Mouse (Mus musculus) myocyte (in vitro differentiated cells): ENCODE data around the gene RPS10-NUDT3. TPM values are rescaled to one million over a fixed set of nuclear protein-coding genes. Genes with fewer than 3 reads are reported as not detected.
A peak's percentile ranks its signal among the peaks of the same experiment; 100 is the strongest.

Experiments used
- H3K27me3 ChIP-seq: one replicate; pipeline ENCODE4 v1.6.1; 2011; ENCODE audit not compliant: control insufficient read depth, insufficient read depth, insufficient read length
- H3K36me3 ChIP-seq: one replicate; pipeline ENCODE4 v1.6.1; 2011; ENCODE audit not compliant: control insufficient read depth, insufficient read depth
- H3K4me2 ChIP-seq: one replicate; pipeline ENCODE4 v1.6.1; 2011; ENCODE audit warnings: low read depth, control low read depth
- H3K4me3 ChIP-seq: one replicate; pipeline ENCODE4 v1.5.1; 2011; ENCODE audit warnings: mild to moderate bottlenecking, control low read depth, moderate library complexity
- H3K79me2 ChIP-seq: one replicate; pipeline ENCODE4 v1.6.1; 2011; ENCODE audit not compliant: control insufficient read depth, insufficient read depth
- H3ac ChIP-seq: one replicate; pipeline ENCODE4 v1.6.1; 2011; ENCODE audit not compliant: control insufficient read depth, insufficient read length
- CEBPB ChIP-seq: IDR thresholded peaks from 2 replicates; pipeline ENCODE4 v1.6.1; 2011; ENCODE audit warnings: mild to moderate bottlenecking, moderate library complexity; ENCODE audit not compliant: poor library complexity, insufficient read depth, severe bottlenecking
- E2F4 ChIP-seq: IDR thresholded peaks from one replicate; pipeline ENCODE4 v1.6.1; 2011; ENCODE audit warnings: mild to moderate bottlenecking, control low read depth, moderate library complexity; ENCODE audit not compliant: insufficient read depth
- MAX ChIP-seq: IDR thresholded peaks from one replicate; pipeline ENCODE4 v1.6.1; 2011; ENCODE audit warnings: low read depth, mild to moderate bottlenecking, control low read depth
- MYOD1 ChIP-seq, 3 experiments: IDR thresholded peaks; one replicate each; pipeline ENCODE4 v1.6.1; 2011; ENCODE audit warnings: control low read depth in 2 of 3, low read depth in 2 of 3, mild to moderate bottlenecking in 2 of 3, moderate library complexity in 1 of 3; ENCODE audit not compliant: insufficient read length in 2 of 3, control insufficient read depth in 1 of 3
- MYOG ChIP-seq, 3 experiments: IDR thresholded peaks; one replicate each; pipeline ENCODE4 v1.6.1; 2011; ENCODE audit warnings: control low read depth in 2 of 3, low read depth in 2 of 3, mild to moderate bottlenecking in 2 of 3; ENCODE audit not compliant: insufficient read length in 2 of 3, control insufficient read depth in 1 of 3, insufficient read depth in 1 of 3
- POLR2A ChIP-seq: IDR thresholded peaks from one replicate; pipeline ENCODE4 v1.6.1; 2011; ENCODE audit warnings: low read depth, mild to moderate bottlenecking, control low read depth, moderate library complexity; ENCODE audit not compliant: insufficient read length
- POLR2AphosphoS2 ChIP-seq: IDR thresholded peaks from one replicate; pipeline ENCODE4 v1.6.1; 2011; ENCODE audit warnings: low read depth, control low read depth; ENCODE audit not compliant: insufficient read length
- REST ChIP-seq: IDR thresholded peaks from one replicate; pipeline ENCODE4 v1.6.1; 2011; ENCODE audit warnings: mild to moderate bottlenecking, control low read depth, moderate library complexity; ENCODE audit not compliant: insufficient read depth, insufficient read length
- SRF ChIP-seq: IDR thresholded peaks from one replicate; pipeline ENCODE4 v1.6.1; 2011; ENCODE audit warnings: low read depth; ENCODE audit not compliant: control insufficient read depth, insufficient read length
- TCF12 ChIP-seq: IDR thresholded peaks from one replicate; pipeline ENCODE4 v1.6.1; 2011; ENCODE audit warnings: mild to moderate bottlenecking, control low read depth; ENCODE audit not compliant: poor library complexity, insufficient read depth, severe bottlenecking
- TCF3 ChIP-seq: IDR thresholded peaks from one replicate; pipeline ENCODE4 v1.6.1; 2011; ENCODE audit warnings: low read depth, control low read depth; ENCODE audit not compliant: insufficient read length
- USF1 ChIP-seq: IDR thresholded peaks from one replicate; pipeline ENCODE4 v1.6.1; 2011; ENCODE audit warnings: low read depth, mild to moderate bottlenecking, control low read depth, moderate library complexity
- polyA plus RNA-seq: library from polyadenylated mRNA; unstranded; fragments of >200 nt; fragmentation: generic; extraction: Trizol; gene quantifications from one replicate; pipeline ENCODE4 v1.2.1, GENCODE M21; 2012; ENCODE audit warnings: missing spikeins

The RPS10-NUDT3 gene
- polyA plus RNA-seq, 1 experiment = not detected

DNA sequence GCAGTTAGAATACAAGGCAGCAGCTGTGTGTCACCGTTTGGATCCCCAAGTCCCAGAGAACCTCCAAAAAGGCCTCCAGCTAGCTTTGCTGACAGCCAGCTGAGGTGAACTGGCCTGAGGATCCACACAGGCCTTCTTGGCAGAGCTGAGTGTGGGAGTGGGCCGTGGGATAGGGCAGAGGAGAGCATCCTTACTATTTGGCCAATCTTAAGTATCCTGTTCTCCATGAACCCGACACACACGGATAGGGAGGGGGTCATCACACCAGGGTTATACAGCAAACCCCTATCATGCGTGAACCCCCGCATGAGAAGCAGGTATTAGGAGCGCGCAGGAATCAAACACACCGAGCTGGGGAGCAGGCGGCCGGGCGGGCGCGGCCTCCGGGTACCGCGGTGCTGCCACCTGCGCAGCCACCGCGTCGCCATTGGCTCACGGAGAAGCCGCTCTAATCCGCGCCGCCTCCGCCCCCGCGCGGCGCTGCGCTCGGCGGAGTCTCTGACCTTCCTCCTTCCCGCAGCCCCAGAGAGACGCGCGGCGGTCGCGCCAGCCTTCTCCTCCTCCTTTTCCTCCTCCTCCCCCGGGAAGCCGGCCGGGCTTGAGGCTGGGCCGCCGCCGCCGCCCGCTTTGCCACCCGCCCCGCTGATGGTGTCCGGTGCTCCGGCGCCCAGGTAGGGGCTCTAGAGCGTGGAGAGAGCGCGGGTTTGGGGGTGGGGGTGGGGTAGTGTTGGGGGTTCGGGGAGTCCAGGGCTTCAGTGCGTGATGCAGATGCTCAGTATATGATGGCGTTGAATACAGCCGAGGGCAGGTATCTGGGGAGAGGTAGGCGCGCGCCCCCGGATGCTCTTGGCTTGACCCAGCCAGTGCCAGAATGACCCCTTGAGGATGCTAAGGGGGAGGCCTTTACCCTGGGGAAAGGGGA, 20.3 kb upstream of the RPS10-NUDT3 start, which contains the start of gene Pacsin1:
Gene Pacsin1, plus strand, starts transcription at position 421 of the 922 bp plus-strand sequence.
- Histone ChIP-seq H3K36me3 (no peaks in the 10 kb centered on the region), H3K27me3 (peaks cover 17% of the 10 kb centered on the region), H3K4me2 (peak within 1 kb of the TSS; percentile 38), H3K4me3 (no peak within 1 kb of the TSS), H3K79me2 (no peaks in the 10 kb centered on the region), H3ac (no peak within 1 kb of the TSS)
- no peak for TF ChIP-seq POLR2AphosphoS2
- TF ChIP-seq MYOD1 (IDR thresholded peaks at IDR 0.05; ENCODE audit: control insufficient read depth in 1 of 3, insufficient read length in 2 of 3, low read depth in 2 of 3) = peak in 1 of 3 experiments; percentile 20

- Histone ChIP-seq H3K4me2 (no peak overlapping the region), H3K36me3 (no peaks in the 10 kb centered on the region), H3K4me3 (no peak overlapping the region), H3K27me3 (peaks cover 18% of the 10 kb centered on the region), H3K79me2 (no peaks in the 10 kb centered on the region), H3ac (no peak overlapping the region)
- no peak for TF ChIP-seq REST
- TF ChIP-seq MYOD1 (IDR thresholded peaks at IDR 0.05; ENCODE audit: control insufficient read depth in 1 of 3, insufficient read length in 2 of 3, low read depth in 2 of 3) = peak in 1 of 3 experiments; percentile 67
- TF ChIP-seq MYOG (IDR thresholded peaks at IDR 0.05; ENCODE audit: control insufficient read depth in 1 of 3, insufficient read depth in 1 of 3, insufficient read length in 2 of 3, low read depth in 2 of 3) = peak in 2 of 3 experiments; percentile 2 to 52
Measured at GRCm38 (mm10) chr17:27653253-27653959, 18.4 kb upstream of the RPS10-NUDT3 start.

DNA sequence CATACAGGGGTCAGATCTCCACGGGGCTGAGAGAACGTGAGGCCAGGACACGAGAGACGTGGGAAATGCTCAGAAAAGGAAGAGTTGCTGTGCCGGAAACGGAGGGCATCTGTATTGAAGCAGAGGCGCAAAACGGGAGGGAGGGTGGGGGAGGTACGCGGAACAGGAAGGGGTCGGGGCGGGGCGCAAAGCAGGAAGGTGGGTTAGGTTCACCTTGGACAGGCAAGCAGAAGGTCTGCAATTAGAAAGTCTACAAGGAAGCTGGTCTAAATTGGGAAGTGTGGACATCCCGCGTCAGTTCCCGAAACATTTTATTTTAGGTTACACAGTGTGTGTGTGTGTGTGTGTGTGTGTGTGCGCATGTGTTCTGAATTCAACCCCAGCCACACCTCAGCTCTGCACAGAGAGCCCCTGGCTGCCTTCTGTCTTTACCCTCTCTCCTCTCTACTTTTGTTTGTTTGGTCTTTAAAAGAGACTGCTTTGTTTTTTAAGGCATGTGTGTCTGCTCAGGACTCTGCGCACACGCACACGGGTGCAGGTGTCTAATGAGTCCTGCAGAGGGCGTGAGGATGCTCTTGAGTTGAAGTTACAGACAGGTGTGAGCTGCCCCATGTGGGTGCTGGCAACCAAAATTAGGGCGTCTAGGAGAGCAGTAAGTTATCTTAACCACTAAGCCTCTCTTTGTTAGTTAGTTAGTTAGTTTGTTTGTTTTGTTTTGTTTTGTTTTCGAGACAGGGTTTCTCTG, 17.2 kb upstream of the RPS10-NUDT3 start:
- H3K4me3 ChIP-seq = no peak overlapping the region
- H3K4me2 ChIP-seq = no peak overlapping the region
- no peaks in the 10 kb centered on the region for H3K36me3 ChIP-seq
- no peak overlapping the region for H3ac ChIP-seq
- no peak for TF ChIP-seq SRF
- peaks cover 19% of the 10 kb centered on the region for H3K27me3 ChIP-seq
- no peaks in the 10 kb centered on the region for H3K79me2 ChIP-seq

DNA sequence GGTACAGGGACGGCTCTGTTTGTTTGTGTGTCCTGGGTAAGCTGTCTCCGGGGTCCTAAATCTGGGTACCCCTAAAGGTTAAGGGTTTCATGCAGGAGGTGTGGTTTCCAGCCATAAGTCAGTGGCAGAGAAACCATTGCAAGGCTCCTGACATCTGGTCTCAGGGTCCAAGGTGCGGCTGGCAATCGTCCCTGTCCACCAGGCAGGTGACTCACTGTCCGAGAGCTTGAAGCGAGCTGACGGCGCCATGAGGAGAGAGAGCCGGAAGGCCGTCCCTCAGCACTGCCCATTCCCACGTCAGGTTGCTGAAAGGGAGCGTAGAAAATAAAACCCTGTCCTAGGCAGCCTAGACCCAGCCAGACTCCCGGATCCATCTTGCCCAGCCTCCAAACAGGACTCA, 15.6 kb upstream of the RPS10-NUDT3 start:
- TF ChIP-seq MYOG (IDR thresholded peaks at IDR 0.05; ENCODE audit: control insufficient read depth in 1 of 3, insufficient read depth in 1 of 3, insufficient read length in 2 of 3, low read depth in 2 of 3) (no peak), USF1 (no peak)
- peaks cover 15% of the 10 kb centered on the region for H3K27me3 ChIP-seq
- H3K4me3 ChIP-seq = no peak overlapping the region
- H3K36me3 ChIP-seq = no peaks in the 10 kb centered on the region
- no peak overlapping the region for H3ac ChIP-seq
- no peak overlapping the region for H3K4me2 ChIP-seq
- H3K79me2 ChIP-seq = no peaks in the 10 kb centered on the region

- no peak overlapping the region for H3K4me2 ChIP-seq
- H3K36me3 ChIP-seq = no peaks in the 10 kb centered on the region
- no peak overlapping the region for H3ac ChIP-seq
- no peak for TF ChIP-seq MYOG (IDR thresholded peaks at IDR 0.05; ENCODE audit: control insufficient read depth in 1 of 3, insufficient read depth in 1 of 3, insufficient read length in 2 of 3, low read depth in 2 of 3)
- no peak for TF ChIP-seq CEBPB
- TF ChIP-seq TCF12 = no peak
- TF ChIP-seq MAX = no peak
- no peak for TF ChIP-seq REST
- TF ChIP-seq POLR2A = no peak
- no peak for TF ChIP-seq TCF3
- no peak for TF ChIP-seq MYOD1 (IDR thresholded peaks at IDR 0.05; ENCODE audit: control insufficient read depth in 1 of 3, insufficient read length in 2 of 3, low read depth in 2 of 3)
- TF ChIP-seq POLR2AphosphoS2 = no peak
- no peak for TF ChIP-seq SRF
- no peak for TF ChIP-seq E2F4
- TF ChIP-seq USF1 = no peak
- H3K4me3 ChIP-seq = no peak overlapping the region
- peaks cover 11% of the 10 kb centered on the region for H3K27me3 ChIP-seq
- no peaks in the 10 kb centered on the region for H3K79me2 ChIP-seq
Measured at GRCm38 (mm10) chr17:27650160-27650559, 15.1 kb upstream of the RPS10-NUDT3 start.
